Mouse (Mus musculus): ENCODE data around the gene Abtb1. TPM values are rescaled to one million over a fixed set of nuclear protein-coding genes. Genes with fewer than 3 reads are reported as not detected.

Abtb1 gene
- polyA plus RNA-seq, 1 experiment from 2014 or later: 23.9 TPM

DNA sequence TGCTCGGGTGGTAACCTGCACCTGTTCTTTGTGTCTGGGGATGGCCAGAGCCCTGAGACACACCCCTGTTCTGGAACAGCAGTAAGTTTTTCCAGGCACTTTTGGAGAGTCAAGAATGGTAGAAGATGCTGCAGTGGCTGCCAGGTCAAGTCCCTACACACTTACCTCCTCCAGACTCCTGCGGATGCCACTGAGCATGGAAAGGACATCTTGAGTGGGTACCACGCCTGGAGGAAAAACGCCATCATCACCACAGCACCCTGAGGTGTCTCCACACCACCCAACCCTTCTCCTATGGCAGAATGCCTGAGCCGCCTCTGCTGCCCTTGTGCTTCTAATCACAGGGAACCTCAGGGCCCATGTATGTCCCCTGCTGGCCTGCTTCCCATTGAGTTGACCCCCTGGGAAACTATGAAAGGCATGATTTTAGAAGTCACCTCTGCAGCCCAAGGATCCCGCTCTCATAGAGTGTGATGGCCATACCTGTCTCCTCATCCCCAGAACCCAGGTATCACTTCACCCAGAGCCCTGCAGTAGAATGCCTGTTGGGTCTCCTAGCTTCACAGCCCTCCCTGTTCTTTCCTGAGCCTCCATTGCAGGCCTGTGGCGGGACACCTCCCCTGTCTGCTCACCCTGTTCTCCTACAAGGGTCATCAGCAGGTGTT lies 3.2 kb upstream of the Abtb1 start:
- Histone ChIP-seq H3K4me2 (replicated peaks; ENCODE audit: low read depth) (no peak overlapping the region), H3K27me3 (replicated peaks; ENCODE audit: control insufficient read depth, insufficient read depth, low read length) (no peaks in the 10 kb centered on the region), H3K9me3 (ENCODE audit: control insufficient read depth) (no peaks in the 10 kb centered on the region), H3K4me3 (ENCODE audit: low read depth, low read length) (no peak overlapping the region), H3K4me1 (replicated peaks; ENCODE audit: control insufficient read depth, insufficient read depth, low read length) (peaks cover 6% of the 10 kb centered on the region; the same call in 1 of the 2 replicates), H3K27ac (ENCODE audit: low read depth, low read length) (no peak overlapping the region), H3K36me3 (ENCODE audit: control insufficient read depth, insufficient read depth) (no peaks in the 10 kb centered on the region), H3K9ac (ENCODE audit: low read depth, low read length) (no peak overlapping the region)
- TF ChIP-seq CTCF (IDR thresholded peaks at IDR 0.05; ENCODE audit: low read depth): no peak
- ATAC-seq: no peak
- 92% methylated on average over 7 of the region's 7 CpGs for WGBS

DNA sequence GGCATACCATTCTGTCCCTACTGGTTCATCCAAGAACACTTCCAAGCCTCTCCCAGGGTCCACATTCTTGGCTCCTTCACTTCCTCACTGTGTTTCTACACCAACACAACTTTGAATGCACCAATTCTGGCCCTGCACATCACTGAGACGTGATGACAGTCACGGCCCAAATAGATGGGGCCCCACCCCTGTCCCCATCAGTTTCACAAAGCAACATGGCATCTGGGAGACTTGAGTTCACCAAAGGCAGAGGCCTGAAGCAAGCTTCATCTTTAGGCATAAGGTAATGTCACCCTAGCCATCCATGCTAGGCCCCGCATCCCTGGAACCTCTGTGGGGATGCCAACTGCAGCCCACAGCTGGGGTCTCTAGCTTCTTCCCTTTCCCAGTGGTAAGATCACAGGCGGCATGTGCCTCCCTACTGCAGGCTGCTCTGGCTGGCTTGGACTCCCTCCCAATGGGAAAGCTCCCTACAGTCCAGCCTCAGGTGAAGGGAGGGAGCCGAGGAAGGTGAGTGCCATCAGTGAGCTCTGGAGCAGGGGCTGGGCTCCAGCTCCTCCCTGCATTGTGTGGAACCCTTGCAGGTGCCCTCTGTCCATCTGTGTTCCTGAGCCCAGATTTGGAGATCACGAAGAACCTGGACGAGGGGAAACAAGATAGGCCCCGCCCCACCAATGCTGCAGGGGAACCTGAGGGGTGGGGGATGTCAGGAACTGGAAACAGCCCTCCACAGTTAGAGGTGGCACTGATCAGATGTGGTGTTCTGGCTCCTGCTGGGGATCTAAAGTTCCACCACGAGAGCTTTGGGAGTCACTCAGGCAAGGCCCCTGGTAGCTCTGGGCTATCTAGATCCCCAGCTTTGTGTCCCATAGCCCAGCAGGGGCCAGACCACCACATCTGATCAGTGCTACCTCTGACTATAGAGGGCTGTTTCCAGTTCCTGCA lies 2.3 kb upstream of the Abtb1 start:
- WGBS: 87% methylated on average over 9 of the region's 9 CpGs
- Histone ChIP-seq H3K9me3 (ENCODE audit: control insufficient read depth) (no peaks in the 10 kb centered on the region), H3K9ac (ENCODE audit: low read depth, low read length) (no peak overlapping the region), H3K4me1 (replicated peaks; ENCODE audit: control insufficient read depth, insufficient read depth, low read length) (peaks cover 6% of the 10 kb centered on the region; the same call in 1 of the 2 replicates), H3K27me3 (replicated peaks; ENCODE audit: control insufficient read depth, insufficient read depth, low read length) (no peaks in the 10 kb centered on the region), H3K4me3 (ENCODE audit: low read depth, low read length) (no peak overlapping the region), H3K4me2 (replicated peaks; ENCODE audit: low read depth) (no peak overlapping the region), H3K27ac (ENCODE audit: low read depth, low read length) (no peak overlapping the region), H3K36me3 (ENCODE audit: control insufficient read depth, insufficient read depth) (peaks cover 8% of the 10 kb centered on the region; the same call in 1 of the 2 replicates)
- TF ChIP-seq CTCF (IDR thresholded peaks at IDR 0.05; ENCODE audit: low read depth): no peak
- no peak for ATAC-seq

DNA sequence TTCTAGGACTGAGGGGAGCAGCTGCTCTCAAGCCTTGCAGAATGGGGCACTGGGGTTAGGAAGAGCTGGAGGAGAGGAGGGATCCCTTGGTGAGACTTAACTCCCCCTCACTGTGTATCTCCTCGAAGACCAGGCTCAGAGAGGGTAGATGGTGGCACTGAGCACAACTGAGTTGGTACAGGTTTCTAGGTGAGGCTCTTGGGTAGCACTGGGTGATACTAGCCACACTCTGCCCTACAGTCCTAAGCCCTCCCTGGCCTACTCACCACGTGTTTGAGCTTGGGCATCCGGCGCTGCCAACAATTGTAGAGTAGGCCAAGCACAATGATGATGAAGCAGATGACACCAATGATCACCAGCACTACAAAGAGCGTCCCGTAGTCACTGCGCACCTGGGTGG lies 1.5 kb upstream of the Abtb1 start:
- peak overlapping the region; percentile 78 for H3K4me2 ChIP-seq (replicated peaks; ENCODE audit: low read depth)
- peak overlapping the region; percentile 71; the same call in 1 of the 2 replicates for H3K9ac ChIP-seq (ENCODE audit: low read depth, low read length)
- H3K9me3 ChIP-seq (ENCODE audit: control insufficient read depth): no peaks in the 10 kb centered on the region
- no peak for ATAC-seq
- TF ChIP-seq CTCF (IDR thresholded peaks at IDR 0.05; ENCODE audit: low read depth): no peak
- no peak overlapping the region for H3K27ac ChIP-seq (ENCODE audit: low read depth, low read length)
- no peaks in the 10 kb centered on the region for H3K27me3 ChIP-seq (replicated peaks; ENCODE audit: control insufficient read depth, insufficient read depth, low read length)
- H3K36me3 ChIP-seq (ENCODE audit: control insufficient read depth, insufficient read depth): peaks cover 15% of the 10 kb centered on the region; the same call in 1 of the 2 replicates
- H3K4me3 ChIP-seq (ENCODE audit: low read depth, low read length): peak overlapping the region; percentile 93; the same call in 1 of the 2 replicates
- peaks cover 6% of the 10 kb centered on the region; the same call in 1 of the 2 replicates for H3K4me1 ChIP-seq (replicated peaks; ENCODE audit: control insufficient read depth, insufficient read depth, low read length)
- 73% methylated on average over 7 of the region's 7 CpGs for WGBS

DNA sequence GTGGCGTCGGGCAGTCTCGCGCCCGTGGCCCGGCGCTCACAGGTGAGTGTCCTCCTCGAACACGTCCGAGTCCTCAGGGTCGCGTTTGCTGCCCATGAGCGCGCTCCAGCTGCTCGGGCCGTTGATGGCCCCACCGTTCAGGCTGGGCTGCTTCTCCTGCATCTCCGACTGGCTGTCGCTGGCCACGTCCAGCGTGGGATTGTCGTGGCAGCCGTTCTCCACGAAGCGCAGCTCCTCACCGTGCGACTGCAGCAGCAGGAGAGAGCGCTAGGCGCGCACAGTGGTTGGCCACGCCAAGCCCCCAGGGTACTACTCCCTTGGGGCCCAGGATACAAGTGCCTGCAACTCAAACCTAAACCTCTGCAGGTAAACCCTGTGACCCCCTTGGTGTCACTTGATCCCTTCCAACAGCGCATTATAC lies 957 bp upstream of the Abtb1 start:
- peaks cover 6% of the 10 kb centered on the region; the same call in 1 of the 2 replicates for H3K4me1 ChIP-seq (replicated peaks; ENCODE audit: control insufficient read depth, insufficient read depth, low read length)
- H3K9ac ChIP-seq (ENCODE audit: low read depth, low read length): peak overlapping the region; percentile 71
- WGBS: under 1% methylated on average over 32 of the region's 32 CpGs
- no peaks in the 10 kb centered on the region for H3K9me3 ChIP-seq (ENCODE audit: control insufficient read depth)
- peaks cover 20% of the 10 kb centered on the region for H3K36me3 ChIP-seq (ENCODE audit: control insufficient read depth, insufficient read depth)
- H3K27ac ChIP-seq (ENCODE audit: low read depth, low read length): peak overlapping the region; percentile 87
- peak overlapping the region; percentile 93 for H3K4me3 ChIP-seq (ENCODE audit: low read depth, low read length)
- ATAC-seq: no peak
- no peaks in the 10 kb centered on the region for H3K27me3 ChIP-seq (replicated peaks; ENCODE audit: control insufficient read depth, insufficient read depth, low read length)
- peak overlapping the region; percentile 78 for H3K4me2 ChIP-seq (replicated peaks; ENCODE audit: low read depth)
- TF ChIP-seq CTCF (IDR thresholded peaks at IDR 0.05; ENCODE audit: low read depth): no peak

DNA sequence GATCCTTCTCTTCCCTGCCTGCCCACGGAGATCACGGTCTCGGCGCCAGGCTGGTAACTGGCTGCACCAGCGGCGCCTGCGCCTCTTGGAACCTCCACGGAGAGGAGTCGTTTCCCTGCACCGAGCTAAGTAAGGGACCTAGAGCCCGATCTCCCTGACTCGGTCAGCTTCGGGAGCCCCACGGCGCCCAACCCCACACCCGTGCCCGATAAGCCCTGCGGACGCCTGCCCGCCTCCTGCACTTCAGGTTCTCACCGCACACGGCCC lies 337 bp downstream of the Abtb1 start:
- TF ChIP-seq CTCF (IDR thresholded peaks at IDR 0.05; ENCODE audit: low read depth): no peak
- Histone ChIP-seq H3K4me1 (replicated peaks; ENCODE audit: control insufficient read depth, insufficient read depth, low read length) (peaks cover 6% of the 10 kb centered on the region; the same call in 1 of the 2 replicates), H3K27ac (ENCODE audit: low read depth, low read length) (peak overlapping the region; percentile 87), H3K27me3 (replicated peaks; ENCODE audit: control insufficient read depth, insufficient read depth, low read length) (no peaks in the 10 kb centered on the region), H3K9ac (ENCODE audit: low read depth, low read length) (peak overlapping the region; percentile 76), H3K4me3 (ENCODE audit: low read depth, low read length) (peak overlapping the region; percentile 93), H3K36me3 (ENCODE audit: control insufficient read depth, insufficient read depth) (peaks cover 28% of the 10 kb centered on the region), H3K4me2 (replicated peaks; ENCODE audit: low read depth) (peak overlapping the region; percentile 78), H3K9me3 (ENCODE audit: control insufficient read depth) (no peaks in the 10 kb centered on the region)
- under 1% methylated on average over 22 of the region's 22 CpGs for WGBS
- ATAC-seq: peak; percentile 23; the same call in 1 of the 2 replicates

All from intestine, postnatal 0 days (tissue).